Mouse (Mus musculus): ENCODE data around the gene Mrps5.

Mrps5 gene

GRCm38 (mm10) chr2:127622065-127622464 lies 35.0 kb downstream of the Mrps5 start:
- no peak for DNase-seq

- DNase-seq, result no peak
These were observed 37.8 kb downstream of the Mrps5 start for GRCm38 (mm10) chr2:127624786-127625185.

- no peak for DNase-seq
These were observed 38.6 kb downstream of the Mrps5 start for GRCm38 (mm10) chr2:127625659-127626058.

DNA sequence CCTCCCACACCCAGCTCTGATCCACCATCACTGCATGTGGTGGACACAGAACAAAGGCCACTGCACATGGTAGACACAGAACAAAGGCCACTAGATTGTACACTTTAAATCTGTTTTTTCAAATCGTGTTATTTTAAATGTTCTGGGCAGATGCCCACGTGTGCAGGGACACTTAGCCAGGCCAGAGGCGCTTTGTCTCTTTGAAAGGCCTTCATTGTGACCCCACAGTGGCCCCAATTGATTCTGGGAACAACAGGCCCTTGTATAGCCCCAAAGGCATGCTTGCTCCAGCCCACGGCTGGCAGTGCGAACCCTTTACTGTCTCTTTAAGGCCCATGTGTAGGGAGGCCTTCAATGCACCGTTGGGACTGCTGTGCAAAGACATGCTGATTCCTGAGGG lies 40.3 kb downstream of the Mrps5 start:
- DNase-seq, result no peak

GRCm38 (mm10) chr2:127627990-127628570 lies 41.1 kb downstream of the Mrps5 start:
- DNase-seq, result no peak

- DNase-seq, result no peak
These were observed 45.6 kb downstream of the Mrps5 start for GRCm38 (mm10) chr2:127632601-127633000.

DNA sequence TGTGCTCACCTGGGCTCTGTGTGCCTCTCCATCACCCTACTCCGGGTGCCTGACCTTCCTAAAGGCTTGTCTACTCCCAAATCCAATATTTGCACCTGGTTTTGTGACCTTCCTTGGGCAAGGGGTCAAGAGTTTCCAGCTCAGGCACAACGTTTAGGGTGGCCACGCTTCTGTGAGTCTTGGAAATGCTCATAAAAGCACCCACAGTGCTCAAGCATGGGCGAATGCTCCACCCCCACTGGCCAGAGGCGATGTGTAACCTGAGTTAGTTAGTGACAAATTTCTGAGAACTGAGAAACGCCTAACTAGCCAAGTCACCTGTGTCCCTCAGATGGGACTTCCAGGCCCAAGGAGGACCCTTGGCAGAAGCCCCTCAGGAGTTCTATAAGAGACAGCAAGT lies 48.6 kb downstream of the Mrps5 start:
- no peak for DNase-seq

DNA sequence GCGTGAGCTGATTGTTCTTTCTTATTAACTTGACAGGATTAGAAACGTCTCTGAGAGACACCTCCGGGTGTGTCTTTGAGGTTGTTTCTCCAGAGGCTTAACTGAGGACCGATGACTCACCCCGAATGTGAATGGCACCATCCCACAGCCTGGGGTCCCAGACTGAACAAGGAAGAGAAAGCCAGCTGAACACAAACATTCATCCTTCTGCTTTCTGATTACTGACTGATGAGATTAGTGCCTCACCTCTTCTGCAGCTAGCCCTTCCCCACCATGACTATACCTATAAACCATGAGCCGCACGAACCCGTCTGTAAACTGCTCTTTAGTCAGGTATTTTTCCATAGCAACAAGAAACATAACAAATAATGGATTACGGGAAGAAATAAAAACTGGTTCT lies 52.0 kb downstream of the Mrps5 start:
- DNase-seq, result no peak

- DNase-seq, result no peak
These were observed 57.0 kb downstream of the Mrps5 start for GRCm38 (mm10) chr2:127643728-127644704.

DNA sequence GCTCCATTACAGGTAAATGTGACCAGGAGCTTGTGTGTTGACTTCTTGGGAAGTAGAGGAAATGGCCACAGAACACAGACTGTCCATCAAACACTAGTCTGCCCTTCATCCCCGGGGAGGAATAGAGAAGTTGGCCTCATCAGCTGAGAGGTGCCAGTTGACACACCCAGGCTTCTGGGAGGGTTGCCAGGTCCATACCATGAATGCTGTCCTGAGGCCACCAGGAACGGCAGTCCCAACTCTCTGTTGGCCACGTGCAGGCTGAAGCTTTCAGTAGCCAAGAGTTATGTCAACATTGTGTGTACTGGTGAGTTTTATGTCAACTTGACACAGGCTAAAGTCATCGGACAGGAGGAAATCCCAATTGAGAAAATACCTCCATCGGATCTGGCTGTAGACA lies 59.9 kb downstream of the Mrps5 start:
- DNase-seq, result no peak

DNA sequence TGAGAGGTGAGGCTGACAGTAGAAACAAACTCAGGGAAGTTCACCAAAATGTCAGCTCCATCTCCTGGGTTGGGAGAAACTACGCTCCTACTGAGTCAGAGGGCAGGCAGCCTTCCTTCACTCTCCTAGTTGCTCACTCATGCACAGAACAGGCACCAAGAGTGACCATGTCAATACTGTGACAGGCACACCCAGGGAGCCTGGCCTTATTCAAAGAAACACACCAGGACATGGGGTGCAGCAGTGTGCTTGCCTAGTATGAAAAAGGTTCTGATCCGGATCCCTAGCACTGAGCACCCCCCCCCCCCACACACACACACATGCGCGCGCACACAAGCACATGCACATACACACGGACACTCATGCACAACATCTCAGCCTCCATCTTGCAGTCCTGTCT lies 61.1 kb downstream of the Mrps5 start:
- no peak for DNase-seq

GRCm38 (mm10) chr2:127649921-127650320 lies 62.9 kb downstream of the Mrps5 start:
- DNase-seq, result no peak

DNA sequence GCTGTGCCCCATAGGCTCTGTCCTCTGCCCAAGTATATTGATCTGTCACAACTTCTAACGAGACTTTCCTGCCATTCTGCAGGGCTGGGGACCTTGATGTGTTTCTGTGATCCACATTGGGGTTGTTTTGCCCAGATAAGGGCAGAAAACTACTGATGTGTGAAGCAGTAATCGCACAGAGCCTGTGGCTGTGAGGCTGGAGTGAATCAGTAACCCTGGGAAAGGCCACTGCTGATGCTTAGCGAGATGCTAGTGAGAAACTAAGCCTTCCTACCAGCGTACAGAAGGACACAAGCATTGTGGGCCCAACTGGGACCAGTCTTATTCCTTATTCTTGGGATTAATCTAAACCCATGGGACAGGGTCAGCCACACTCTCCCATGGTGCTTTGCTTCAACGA lies 64.6 kb downstream of the Mrps5 start:
- no peak for DNase-seq

GRCm38 (mm10) chr2:127652335-127652734 lies 65.3 kb downstream of the Mrps5 start:
- no peak for DNase-seq

DNA sequence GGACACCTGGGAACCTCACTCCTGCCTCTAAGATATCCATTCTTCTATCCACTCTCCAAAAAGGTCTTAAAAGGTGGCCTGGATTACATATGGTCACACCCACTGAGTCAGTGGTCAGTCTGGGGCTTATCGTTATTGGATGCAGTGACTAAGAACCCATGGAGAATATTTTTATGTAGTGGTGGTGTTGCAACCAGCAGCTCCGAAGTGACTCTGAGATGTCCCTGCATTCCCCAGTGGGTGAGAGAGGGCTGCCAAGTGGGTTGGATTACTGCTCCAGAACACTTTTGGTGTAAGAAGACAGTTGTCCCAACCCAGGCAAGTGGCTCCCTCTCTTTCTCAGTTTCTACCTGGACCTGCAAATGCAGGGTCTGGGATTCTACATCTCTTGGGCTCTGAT lies 65.8 kb downstream of the Mrps5 start:
- no peak for DNase-seq

GRCm38 (mm10) chr2:127654786-127655185 lies 67.8 kb downstream of the Mrps5 start:
- no peak for DNase-seq

GRCm38 (mm10) chr2:127655419-127655818 lies 68.4 kb downstream of the Mrps5 start:
- DNase-seq, result no peak

- peak; percentile 31 for DNase-seq
These were observed 69.2 kb downstream of the Mrps5 start, which contains the start of gene Mal for GRCm38 (mm10) chr2:127656086-127656720. Mal (minus strand) TSS chr2:127656695.

Measured in liver (tissue).